Mouse (Mus musculus) ES-Bruce4 (cell line): ENCODE measurements at regions not wholly inside any gene's neighbourhood (a gene's known extent, or its start where the extent isn't known, plus 50 kb on each side); places are given as distances from the start of the nearest gene placed in this dataset.

Experiments
- CTCF ChIP-seq: IDR thresholded peaks from one replicate; pipeline ENCODE4 v1.8.1; 2011; ENCODE audit warnings: low read depth, low read length
- EP300 ChIP-seq: IDR thresholded peaks from 2 replicates; pipeline ENCODE4 v1.6.1; 2011; ENCODE audit warnings: low read depth, low read length; ENCODE audit not compliant: insufficient read depth
- POLR2A ChIP-seq: IDR thresholded peaks from one replicate; pipeline ENCODE4 v1.8.1; 2011; ENCODE audit warnings: low read length; ENCODE audit not compliant: insufficient read depth

GRCm38 (mm10) chr8:128065127-128065526 is 293.3 kb upstream of the Nrp1 start:
- TF ChIP-seq POLR2A = no peak
- no peak for TF ChIP-seq CTCF
- no peak for TF ChIP-seq EP300
